Mouse (Mus musculus): ENCODE measurements around the gene Arap1.

GRCm38 (mm10) chr7:101352404-101352803 lies 4.5 kb downstream of the Arap1 start:
- no peak for TF ChIP-seq EP300 (IDR thresholded peaks at IDR 0.05; ENCODE audit: insufficient read depth, low read depth, low read length)
- no peak for TF ChIP-seq CTCF (IDR thresholded peaks at IDR 0.05; ENCODE audit: low read depth, low read length)
- no peak for TF ChIP-seq POLR2A (IDR thresholded peaks at IDR 0.05; ENCODE audit: insufficient read depth, low read length)
